Mouse (Mus musculus) inflammation-experienced regulatory T-cells, adult 6 months (primary cell): ENCODE data around the gene Pdxp. TPM values are rescaled to one million over a fixed set of nuclear protein-coding genes. Genes with fewer than 3 reads are reported as not detected.
A peak's percentile ranks its signal among the peaks of the same experiment; 100 is the strongest.
"Not testable (repeated sequence)": the region's sequence is repeated elsewhere in the genome, so short reads cannot be mapped to it uniquely, and the experiment has no call there.

Experiments
- ATAC-seq: one replicate; pipeline ENCODE4 v1.8.0; 2017
- polyA plus RNA-seq, 3 experiments: library from polyadenylated mRNA; unstranded; fragments of 100-300 nt; shearing (Covaris generic); gene quantifications; one replicate each; pipeline ENCODE4 v1.2.1; 2017

Pdxp gene
- 1 to 10 TPM in 2 of 3 experiments, under 1 TPM in 1; 0.94 to 3.8 (median 3.3) TPM for polyA plus RNA-seq

GRCm38 (mm10) chr15:78913632-78914090 lies at the start of gene Pdxp:
Gene Pdxp, plus strand, starts transcription at chr15:78913919.
- peak; percentile 92 for ATAC-seq

- ATAC-seq = no peak
Observed at GRCm38 (mm10) chr15:78868398-78868797, 45.3 kb upstream of the Pdxp start.

- ATAC-seq = no peak
Observed at GRCm38 (mm10) chr15:78868826-78869233, 44.9 kb upstream of the Pdxp start.

- ATAC-seq = no peak
Observed at GRCm38 (mm10) chr15:78869775-78870174, 43.9 kb upstream of the Pdxp start.

GRCm38 (mm10) chr15:78872021-78872608 lies 41.6 kb upstream of the Pdxp start:
- no peak for ATAC-seq

DNA sequence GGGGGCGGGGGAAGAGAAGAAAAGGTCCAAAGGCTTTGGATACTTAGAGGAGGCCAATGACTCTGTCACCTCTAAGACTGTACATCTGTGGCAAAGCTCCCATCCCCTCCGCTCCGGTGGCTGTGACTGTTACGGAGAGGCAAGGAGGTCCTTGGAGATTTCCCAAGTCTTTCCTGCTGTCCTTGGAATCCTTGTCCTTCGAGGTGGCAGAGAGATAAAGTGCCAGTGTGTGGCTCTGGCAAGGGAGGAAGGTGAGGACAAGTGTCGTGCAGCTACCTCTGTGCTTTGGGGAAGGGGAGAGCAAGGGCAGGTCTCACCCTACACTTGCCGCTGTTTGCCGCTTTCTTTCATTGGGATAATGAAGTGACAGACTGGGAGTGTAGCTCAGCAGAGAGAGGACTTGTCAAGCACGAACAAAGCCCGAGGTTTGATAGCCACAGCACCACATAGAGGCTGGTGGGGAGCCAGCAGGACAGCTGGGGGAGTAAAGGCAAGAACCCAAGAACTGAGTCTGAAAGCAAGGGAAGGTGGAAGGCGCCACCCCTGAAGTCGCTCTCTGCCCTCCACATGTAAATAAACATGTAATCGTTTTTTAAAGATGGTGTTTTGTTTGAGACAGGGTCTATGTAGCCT lies 39.8 kb upstream of the Pdxp start:
- no peak for ATAC-seq

- ATAC-seq = no peak
Observed at GRCm38 (mm10) chr15:78874989-78875388, 38.7 kb upstream of the Pdxp start.

- ATAC-seq = no peak
Observed at GRCm38 (mm10) chr15:78875537-78875936, 38.2 kb upstream of the Pdxp start.

GRCm38 (mm10) chr15:78876258-78876696 lies 37.4 kb upstream of the Pdxp start:
- peak; percentile 25 for ATAC-seq

- ATAC-seq = peak; percentile 85
Observed at GRCm38 (mm10) chr15:78876991-78877809, 36.5 kb upstream of the Pdxp start, which contains the start of gene Gga1. Gene Gga1, plus strand, starts transcription at chr15:78877190.

GRCm38 (mm10) chr15:78877810-78878390 lies 35.8 kb upstream of the Pdxp start:
- no peak for ATAC-seq

DNA sequence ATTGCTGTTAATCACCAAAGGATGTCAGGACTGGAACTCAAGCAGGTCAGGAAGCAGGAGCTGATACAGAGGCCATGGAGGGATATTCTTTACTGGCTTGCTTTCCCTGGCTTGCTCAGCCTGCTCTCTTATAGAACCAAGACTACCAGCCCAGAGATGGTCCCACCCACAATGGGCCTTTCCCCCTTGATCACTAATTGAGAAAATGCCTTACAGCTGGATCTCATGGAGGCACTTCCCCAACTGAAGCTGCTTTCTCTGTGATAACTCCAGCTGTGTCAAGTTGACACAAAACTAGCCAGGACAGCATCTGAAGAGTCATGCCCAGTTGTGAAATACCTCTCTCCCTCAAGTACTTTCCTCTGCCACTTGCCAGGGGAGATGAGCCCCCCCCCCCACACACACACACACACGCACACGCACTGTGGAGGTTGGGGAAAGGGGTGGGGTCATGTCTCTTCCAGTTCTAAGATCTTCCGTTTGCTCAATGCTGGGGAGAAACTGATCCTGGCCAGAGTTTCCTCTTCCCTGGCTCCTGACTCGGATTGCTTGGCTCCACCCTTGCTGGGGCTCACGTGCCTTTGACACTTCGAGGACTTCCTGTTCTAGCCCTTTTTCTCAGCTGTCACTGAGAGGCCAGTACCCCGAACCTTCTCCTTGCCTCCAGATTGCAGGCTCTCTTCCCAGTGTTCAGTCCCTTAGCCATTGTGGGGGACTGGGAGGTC lies 34.8 kb upstream of the Pdxp start:
- not testable (repeated sequence) for ATAC-seq

GRCm38 (mm10) chr15:78880432-78880831 lies 33.3 kb upstream of the Pdxp start:
- ATAC-seq = no peak

DNA sequence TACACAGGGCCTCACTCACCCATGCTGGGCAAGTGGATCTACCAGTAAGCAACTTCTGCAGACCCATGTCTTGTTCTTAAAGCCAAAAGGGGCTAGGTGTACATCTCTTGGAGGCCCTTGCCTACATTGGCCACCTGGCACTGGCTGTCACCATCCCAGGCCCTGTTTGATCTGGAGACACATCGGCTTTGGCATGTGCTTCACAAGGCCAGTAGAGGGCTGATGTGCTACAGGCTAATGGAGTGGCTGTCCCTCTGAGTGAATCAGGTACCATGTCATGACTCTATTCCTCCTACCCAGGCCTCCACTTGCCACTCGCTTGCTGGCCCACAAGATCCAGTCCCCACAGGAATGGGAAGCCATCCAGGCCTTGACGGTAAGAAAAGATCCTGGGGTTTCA lies 31.9 kb upstream of the Pdxp start:
- no peak for ATAC-seq

DNA sequence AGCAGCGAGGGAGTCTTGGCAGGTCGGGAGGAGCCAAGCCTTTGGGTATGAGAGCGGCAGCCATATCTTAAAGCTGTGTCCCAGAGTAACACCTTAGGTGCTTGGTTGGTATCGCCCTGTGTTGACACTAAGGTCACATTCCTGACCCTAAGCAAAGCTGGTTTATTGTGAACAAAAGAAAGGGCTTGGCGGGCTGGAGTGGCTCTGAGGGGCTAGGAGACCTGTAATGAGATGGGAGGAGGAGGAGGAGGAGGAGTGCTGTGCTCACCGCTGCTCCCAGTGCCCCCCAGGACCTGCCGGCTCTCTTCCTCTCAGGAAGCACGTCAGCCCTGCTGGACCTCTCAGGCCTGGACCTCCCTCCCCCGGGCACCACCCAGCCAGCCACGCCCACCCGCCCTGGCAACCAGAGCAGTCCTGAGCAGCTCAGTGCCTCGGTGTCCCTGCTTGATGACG lies 24.3 kb upstream of the Pdxp start:
- no peak for ATAC-seq

DNA sequence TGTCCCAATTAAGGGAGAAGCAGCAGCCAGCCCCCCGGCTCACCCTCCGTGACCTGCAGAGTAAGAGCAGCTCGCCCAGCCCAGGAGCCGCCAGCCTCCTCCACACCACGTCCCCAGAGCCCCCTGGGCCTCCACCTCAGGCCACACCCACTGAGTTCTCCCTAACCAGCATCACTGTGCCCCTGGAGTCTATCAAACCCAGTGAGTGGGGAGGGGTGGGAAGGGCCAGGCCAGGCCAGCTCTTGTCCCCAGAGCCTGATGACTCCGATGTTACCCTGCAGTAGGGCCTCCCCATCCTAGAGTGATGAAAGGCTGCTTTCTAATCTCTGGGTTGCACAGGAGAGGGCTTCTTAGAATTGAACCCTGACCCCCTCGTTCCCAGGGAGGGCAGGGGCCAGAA lies 21.3 kb upstream of the Pdxp start:
- ATAC-seq = no peak

DNA sequence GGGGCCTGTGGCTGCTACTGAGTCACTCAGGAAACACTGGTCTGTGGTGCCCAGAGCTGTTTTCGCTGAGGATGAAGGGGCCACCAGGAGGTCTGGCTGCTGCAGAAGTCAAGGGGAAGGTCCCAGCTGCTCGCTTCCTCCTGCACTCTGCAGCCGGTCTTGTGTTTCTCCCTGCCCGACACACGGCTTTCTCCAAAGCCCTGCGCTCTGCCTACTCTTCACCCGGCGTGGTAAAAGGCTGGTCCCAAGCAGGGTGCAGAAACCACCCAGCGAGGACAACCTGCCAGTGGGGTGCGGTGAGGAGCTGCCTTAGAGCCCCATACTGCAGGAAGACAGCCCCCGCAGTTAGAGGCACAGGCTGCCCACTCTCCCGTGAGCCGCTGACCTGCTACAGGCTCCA lies 19.0 kb upstream of the Pdxp start:
- ATAC-seq = peak; percentile 11

GRCm38 (mm10) chr15:78895741-78896140 lies 18.0 kb upstream of the Pdxp start:
- no peak for ATAC-seq

DNA sequence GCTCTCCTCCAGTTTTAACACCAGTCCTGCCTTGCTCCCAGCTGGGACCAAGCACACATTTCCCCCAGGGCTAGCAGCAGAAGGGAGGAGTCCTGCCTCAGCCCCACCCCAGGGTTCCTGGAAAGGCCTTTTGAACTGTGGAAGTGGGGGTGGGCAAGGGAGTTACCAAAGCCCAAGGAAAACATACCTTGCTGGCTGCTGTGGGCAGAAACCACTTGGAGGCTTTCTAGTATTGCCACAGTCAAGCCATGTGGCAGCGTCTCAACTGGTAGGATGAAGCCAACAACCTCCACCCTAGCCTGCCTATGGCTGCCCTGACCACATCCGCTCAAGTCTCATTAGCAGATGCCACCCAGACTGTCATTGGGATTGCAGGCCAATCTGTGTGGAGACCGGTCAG lies 17.6 kb upstream of the Pdxp start:
- ATAC-seq = peak; percentile 60

GRCm38 (mm10) chr15:78897488-78897887 lies 16.2 kb upstream of the Pdxp start:
- no peak for ATAC-seq

DNA sequence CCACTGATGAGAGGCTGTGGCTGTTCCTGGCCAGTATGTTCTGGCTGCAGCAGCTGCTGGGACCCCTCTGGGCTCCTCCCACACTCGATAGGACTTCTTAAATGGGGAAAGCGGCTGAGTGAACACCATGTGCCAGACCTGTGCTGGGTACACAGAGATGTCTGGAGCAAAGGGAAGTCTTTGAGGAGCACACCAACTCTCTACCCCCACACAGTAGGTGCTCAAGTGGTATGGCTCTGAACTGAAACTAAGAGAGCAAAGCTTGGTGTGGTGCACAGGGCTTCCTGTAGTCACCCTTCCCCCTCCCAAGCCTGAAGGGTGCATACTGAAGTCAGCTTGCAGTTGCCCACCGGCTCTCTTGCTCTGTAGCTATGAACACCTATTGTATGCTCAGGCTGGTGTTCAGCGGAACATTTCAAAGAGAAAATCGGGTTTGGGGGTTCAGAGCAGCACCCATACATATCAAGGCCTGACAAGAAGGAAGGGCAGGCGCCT lies 15.2 kb upstream of the Pdxp start:
- ATAC-seq = peak; percentile 59

GRCm38 (mm10) chr15:78899409-78899739 lies 14.3 kb upstream of the Pdxp start, which contains the start of gene Gm49510:
Gene Gm49510, plus strand, starts transcription at chr15:78899667.
- ATAC-seq = no peak
